10 mouse cellular contexts compared by ENCODE assay signal in the genomic region with DNA sequence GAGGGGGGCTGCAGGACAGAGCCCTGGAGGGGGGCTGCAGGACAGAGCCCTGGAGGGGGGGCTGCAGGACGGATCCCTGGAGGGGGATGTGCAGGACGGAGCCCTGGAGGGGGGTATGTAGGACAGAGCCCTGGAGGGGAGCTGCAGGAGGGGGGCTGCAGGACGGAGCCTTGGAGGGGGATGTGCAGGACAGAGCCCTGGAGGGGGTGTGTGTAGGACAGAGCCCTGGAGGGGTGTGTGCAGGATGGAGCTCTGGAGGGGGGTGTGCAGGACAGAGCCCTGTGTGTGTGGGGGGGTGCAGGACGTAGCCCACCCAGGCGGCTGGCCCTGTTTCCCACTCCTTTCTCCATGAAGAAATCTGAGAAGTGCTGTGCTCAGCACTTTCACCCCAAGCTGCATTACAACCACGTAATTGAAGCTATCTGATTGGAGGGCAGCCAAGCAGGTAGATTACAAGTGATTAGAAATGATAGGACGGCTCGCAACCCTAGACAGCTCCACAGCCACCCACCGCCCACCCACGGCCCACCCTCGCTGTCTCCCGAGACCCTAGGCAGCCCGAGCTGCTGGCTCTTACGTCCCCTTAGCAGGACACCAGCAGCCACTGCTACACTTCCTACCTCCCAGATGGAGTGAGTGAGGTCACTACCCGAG. TPM values are rescaled to one million over a fixed set of nuclear protein-coding genes. Genes with fewer than 3 reads are reported as not detected.
DNase-seq lines count a peak whose midpoint lies in the region; ATAC-seq and TF ChIP-seq lines count a peak whose summit lies in the region.
"Had no signal": no experiment of that assay in that cellular context is flagged by ENCODE, and none has a peak within 500 bp of the region (broad histone marks: within the 10 kb centered on the region; RNA-seq: fewer than 3 reads in every experiment).

No protein-coding gene starts in this region.

- intact Hi-C loops in heart, adult 2 months (cut with DNase I) = no loop called here

- peak; percentile 43; the same call in 1 of the 2 replicates for ATAC-seq in heart, embryonic 16.5 days (replicated peaks; ENCODE audit: extremely low read depth, insufficient read depth, low FRiP score)
- ATAC-seq in forebrain, postnatal 0 days = peak; percentile 38
- ATAC-seq in midbrain, embryonic 12.5 days (ENCODE audit: low FRiP score, low read depth) = no peak

- no peak for DNase-seq in heart, adult 2 months
- no peak for DNase-seq in ES-E14 (ENCODE audit: low read depth, low spot score)
- no peak for DNase-seq in forebrain, postnatal 0 days
- DNase-seq in urinary bladder, postnatal 10 days (ENCODE audit: low spot score) = no peak
- no peak for DNase-seq in spleen, postnatal 4 days (ENCODE audit: low spot score in 2 of 2)
- DNase-seq in layer of hippocampus, adult 11-12 months (ENCODE audit: low spot score) = no peak
- DNase-seq: B cell, adult 2 months had no signal

- H3K9me3 ChIP-seq in heart, embryonic 16.5 days (replicated peaks; ENCODE audit: control insufficient read depth, low read length) = no peaks in the 10 kb centered on the region
- no peaks in the 10 kb centered on the region for H3K9me3 ChIP-seq in ES-E14 (ENCODE audit: control insufficient read depth, insufficient read depth, low read depth, low read length)
- H3K9me3 ChIP-seq in forebrain, postnatal 0 days (ENCODE audit: low read length) = no peaks in the 10 kb centered on the region
- H3K9me3 ChIP-seq in midbrain, embryonic 12.5 days = no peaks in the 10 kb centered on the region

- no peaks in the 10 kb centered on the region for H3K79me2 ChIP-seq in heart, adult 2 months (replicated peaks; ENCODE audit: control insufficient read depth, insufficient read depth, low read length)

- no peak overlapping the region for H3K9ac ChIP-seq in heart, embryonic 16.5 days (ENCODE audit: low read length)
- no peak overlapping the region for H3K9ac ChIP-seq in heart, adult 2 months (ENCODE audit: low read depth, low read length)
- H3K9ac ChIP-seq in ES-E14 (ENCODE audit: insufficient read depth, low read depth, low read length, poor library complexity, severe bottlenecking) = no peak overlapping the region
- peak overlapping the region; percentile 14; the same call in 1 of the 2 replicates for H3K9ac ChIP-seq in forebrain, postnatal 0 days
- 0 out of 2 replicates have a peak overlapping the region, but pooled peaks have one; percentile 28 for H3K9ac ChIP-seq in midbrain, embryonic 12.5 days (replicated peaks)

- TF ChIP-seq CTCF in heart, adult 2 months (IDR thresholded peaks at IDR 0.05) = no peak
- no peak for TF ChIP-seq CTCF in forebrain, postnatal 0 days (IDR thresholded peaks at IDR 0.05; ENCODE audit: low read depth)

- peaks cover 10% of the 10 kb centered on the region; the same call in 1 of the 2 replicates for H3K4me1 ChIP-seq in heart, embryonic 16.5 days (ENCODE audit: control insufficient read depth, insufficient read depth, low read length)
- peaks cover 4% of the 10 kb centered on the region; the same call in 1 of the 2 replicates for H3K4me1 ChIP-seq in heart, adult 2 months (ENCODE audit: control insufficient read depth, insufficient read depth, low read length)
- peaks cover 3 to 9% of the 10 kb centered on the region in 2 experiments; a peak in 1 of 4 replicates for H3K4me1 ChIP-seq in ES-E14 (ENCODE audit: control insufficient read depth in 2 of 2, insufficient read depth in 2 of 2, low read length in 2 of 2, poor library complexity in 1 of 2)
- no peaks in the 10 kb centered on the region for H3K4me1 ChIP-seq in forebrain, postnatal 0 days (ENCODE audit: insufficient read depth)
- H3K4me1 ChIP-seq in midbrain, embryonic 12.5 days = peaks cover 20% of the 10 kb centered on the region

- no peak for TF ChIP-seq EP300 in heart, adult 2 months (IDR thresholded peaks at IDR 0.05; ENCODE audit: insufficient read depth, low read depth, low read length)

- no peaks in the 10 kb centered on the region for H3K36me3 ChIP-seq in heart, embryonic 16.5 days (ENCODE audit: control insufficient read depth, insufficient read depth)
- no peaks in the 10 kb centered on the region for H3K36me3 ChIP-seq in heart, adult 2 months (ENCODE audit: control insufficient read depth, insufficient read depth, low read length)
- no peaks in the 10 kb centered on the region for H3K36me3 ChIP-seq in ES-E14 (ENCODE audit: control insufficient read depth, insufficient read depth, low read length, poor library complexity, severe bottlenecking)
- 0 out of 2 replicates have a peak, but pooled peaks cover 2% of the 10 kb centered on the region for H3K36me3 ChIP-seq in forebrain, postnatal 0 days (ENCODE audit: insufficient read depth)
- no peaks in the 10 kb centered on the region for H3K36me3 ChIP-seq in midbrain, embryonic 12.5 days

- no peak overlapping the region for H3K27ac ChIP-seq in heart, embryonic 16.5 days (ENCODE audit: low read length)
- H3K27ac ChIP-seq in heart, adult 2 months = no peak overlapping the region
- H3K27ac ChIP-seq in ES-E14 (ENCODE audit: insufficient read depth, low read depth, low read length, poor library complexity, severe bottlenecking) = no peak overlapping the region
- H3K27ac ChIP-seq in forebrain, postnatal 0 days (ENCODE audit: low read depth, low read length) = no peak overlapping the region
- H3K27ac ChIP-seq in midbrain, embryonic 12.5 days (replicated peaks) = no peak overlapping the region
- H3K27ac ChIP-seq: gastrocnemius, adult 2 months had no signal

- in situ Hi-C loops in ES-E14 (cut with MboI; ENCODE audit: low sequenced_read_pairs in 2 of 2, unreplicated experiment in 2 of 2) = no loop called here

- no peak overlapping the region for H3K4me2 ChIP-seq in heart, embryonic 16.5 days (ENCODE audit: low read depth, low read length)
- H3K4me2 ChIP-seq in forebrain, postnatal 0 days (ENCODE audit: low read depth) = peak overlapping the region; percentile 8; the same call in 1 of the 2 replicates
- H3K4me2 ChIP-seq in midbrain, embryonic 12.5 days (replicated peaks) = no peak overlapping the region

- TF ChIP-seq POLR2A in heart, adult 2 months (IDR thresholded peaks at IDR 0.05; ENCODE audit: insufficient read depth, low read depth, low read length) = no peak

- 50% methylated on average over 15 of the region's 15 CpGs for WGBS in heart, embryonic 16.5 days
- 61% methylated on average over 15 of the region's 15 CpGs for WGBS in heart, adult 2 months
- WGBS in forebrain, postnatal 0 days = 32% methylated on average over 15 of the region's 15 CpGs
- 61% methylated on average over 15 of the region's 15 CpGs for WGBS in midbrain, embryonic 12.5 days

- peaks cover 28% of the 10 kb centered on the region for H3K27me3 ChIP-seq in heart, embryonic 16.5 days (ENCODE audit: control insufficient read depth, insufficient read depth, low read length)
- H3K27me3 ChIP-seq in heart, adult 2 months (ENCODE audit: control insufficient read depth, insufficient read depth, low read length) = no peaks in the 10 kb centered on the region
- H3K27me3 ChIP-seq in forebrain, postnatal 0 days (ENCODE audit: insufficient read depth, low read length) = no peaks in the 10 kb centered on the region
- H3K27me3 ChIP-seq in midbrain, embryonic 12.5 days = peaks cover 9% of the 10 kb centered on the region; the same call in 1 of the 2 replicates

- H3K4me3 ChIP-seq in heart, embryonic 16.5 days (ENCODE audit: low read length) = no peak overlapping the region
- no peak overlapping the region for H3K4me3 ChIP-seq in heart, adult 2 months
- H3K4me3 ChIP-seq in ES-E14 (ENCODE audit: insufficient read depth in 1 of 2, low read depth in 1 of 2, low read length in 2 of 2, poor library complexity in 1 of 2, severe bottlenecking in 1 of 2) = no peak overlapping the region
- no peak overlapping the region for H3K4me3 ChIP-seq in forebrain, postnatal 0 days (ENCODE audit: low read depth, low read length)
- no peak overlapping the region for H3K4me3 ChIP-seq in midbrain, embryonic 12.5 days
- H3K4me3 ChIP-seq: gastrocnemius, adult 2 months had no signal

TF ChIP-seq in ES-E14, 5 proteins besides CTCF, POLR2A, EP300 and RAD21:
- peak; percentile 89 for TF ChIP-seq MAFK (IDR thresholded peaks at IDR 0.05; ENCODE audit: insufficient read depth, low read depth, low read length)
- TF ChIP-seq HCFC1 (IDR thresholded peaks at IDR 0.05; ENCODE audit: borderline replicate concordance, insufficient read depth, low read length) = no peak
- TF ChIP-seq CHD2 (IDR thresholded peaks at IDR 0.05; ENCODE audit: low read depth, low read length) = no peak
- no peak for TF ChIP-seq ZC3H11A (IDR thresholded peaks at IDR 0.05; ENCODE audit: borderline replicate concordance, low read depth, low read length)
- no peak for TF ChIP-seq ZNF384 (IDR thresholded peaks at IDR 0.05; ENCODE audit: low read depth, low read length)

RNA-seq across cellular contexts. Expression of gene Engase, which starts 35.8 kb away (rescaled TPM):
- polyA plus RNA-seq in heart, embryonic 16.5 days (2015; fragmentation: Nextera tagmentation; extraction: Ambion mirVana) = 4.0 and 5.8 TPM in 2 replicates
- 1 to 10 TPM; 4.4 to 5.4 TPM for total RNA-seq in heart, adult 2 months (2021)
- polyA plus RNA-seq in heart, adult 2 months (2012; rRNA removed) = 5.2 and 7.3 TPM in 2 replicates
- total RNA-seq in ES-E14 (2012; rRNA removed) = 10.8 and 16.2 TPM in 2 replicates
- total RNA-seq in forebrain, postnatal 0 days (2014; rRNA removed) = 8.1 and 8.5 TPM in 2 replicates
- polyA plus RNA-seq in forebrain, postnatal 0 days (2015; fragmentation: Nextera tagmentation; extraction: Ambion mirVana) = 4.2 and 5.7 TPM in 2 replicates
- 6.9 and 7.3 TPM in 2 replicates for polyA plus RNA-seq in midbrain, embryonic 12.5 days (2016; fragmentation: Nextera tagmentation; extraction: Ambion mirVana)

Comparison
In these comparisons a context has a peak if more than half of its experiments do, and no peak if none do; other contexts are left out.
1. H3K9ac ChIP-seq: peak in forebrain, postnatal 0 days (single experiment) and midbrain, embryonic 12.5 days (single experiment); none in heart, embryonic 16.5 days (single experiment), heart, adult 2 months (single experiment) and ES-E14 (single experiment).